Comparison of ENCODE assay signal across 8 mouse cellular contexts in genomic region chr7:51861250-51862096, GRCm38 (mm10). TPM values are rescaled to one million over a fixed set of nuclear protein-coding genes. Genes with fewer than 3 reads are reported as not detected.
DNase-seq lines count a peak whose midpoint lies in the region; ATAC-seq and TF ChIP-seq lines count a peak whose summit lies in the region.

Gas2 (plus strand) TSS chr7:51862015.

- peak within 1 kb of the TSS; percentile 99 for H3K27ac ChIP-seq in heart, embryonic 10.5 days
- H3K27ac ChIP-seq in kidney, embryonic 15.5 days: peak within 1 kb of the TSS; percentile 99
- peak within 1 kb of the TSS; percentile 99 for H3K27ac ChIP-seq in limb, embryonic 15.5 days
- H3K27ac ChIP-seq in midbrain, postnatal 0 days (ENCODE audit: low read depth, low read length): peak within 1 kb of the TSS; percentile 98

- H3K9ac ChIP-seq in kidney, embryonic 15.5 days: peak within 1 kb of the TSS; percentile 84
- H3K9ac ChIP-seq in limb, embryonic 15.5 days: peak within 1 kb of the TSS; percentile 94
- H3K9ac ChIP-seq in midbrain, postnatal 0 days (replicated peaks; ENCODE audit: low read length, poor library complexity, severe bottlenecking): peak within 1 kb of the TSS; percentile 79

- 8% methylated on average over 105 of the region's 105 CpGs for WGBS in heart, embryonic 10.5 days
- WGBS in kidney, embryonic 15.5 days: 6% methylated on average over 104 of the region's 105 CpGs
- 8% methylated on average over 80 of the region's 105 CpGs for WGBS in limb, embryonic 15.5 days
- 11% methylated on average over 64 of the region's 105 CpGs for WGBS in midbrain, postnatal 0 days

- peak; percentile 91 for DNase-seq in CD4-positive helper T cell, adult 2 months (ENCODE audit: low read depth, low spot score)
- DNase-seq in brain, embryonic 14.5 days (ENCODE audit: low read depth): peak; percentile 96
- peak; percentile 88 for DNase-seq in heart, embryonic 10.5 days (ENCODE audit: low spot score)
- peak; percentile 93 for DNase-seq in midbrain, postnatal 0 days (ENCODE audit: low spot score)
- peak; percentile 88 to 91 for DNase-seq in spleen, postnatal 10 days (ENCODE audit: low spot score in 2 of 2)

- no peaks in the 10 kb centered on the region for H3K9me3 ChIP-seq in heart, embryonic 10.5 days
- no peaks in the 10 kb centered on the region for H3K9me3 ChIP-seq in kidney, embryonic 15.5 days (replicated peaks)
- H3K9me3 ChIP-seq in limb, embryonic 15.5 days: no peaks in the 10 kb centered on the region
- H3K9me3 ChIP-seq in midbrain, postnatal 0 days (ENCODE audit: low read length): no peaks in the 10 kb centered on the region

- H3K36me3 ChIP-seq in heart, embryonic 10.5 days: peaks cover 12% of the 10 kb centered on the region; the same call in 1 of the 2 replicates
- H3K36me3 ChIP-seq in kidney, embryonic 15.5 days: peaks cover 22% of the 10 kb centered on the region
- H3K36me3 ChIP-seq in limb, embryonic 15.5 days: peaks cover 6% of the 10 kb centered on the region; the same call in 1 of the 2 replicates
- no peaks in the 10 kb centered on the region for H3K36me3 ChIP-seq in midbrain, postnatal 0 days (ENCODE audit: insufficient read depth, low read length)

- H3K4me3 ChIP-seq in heart, embryonic 10.5 days: peak within 1 kb of the TSS; percentile 81
- peak within 1 kb of the TSS; percentile 81 for H3K4me3 ChIP-seq in kidney, embryonic 15.5 days (replicated peaks)
- peak within 1 kb of the TSS; percentile 79 for H3K4me3 ChIP-seq in limb, embryonic 15.5 days
- peak within 1 kb of the TSS; percentile 75 for H3K4me3 ChIP-seq in midbrain, postnatal 0 days (ENCODE audit: low read depth, low read length)

- no peak; the same call in 1 of the 2 replicates for TF ChIP-seq POLR2A in brain, embryonic 14.5 days (IDR thresholded peaks at IDR 0.05; ENCODE audit: borderline replicate concordance, extremely low read depth, insufficient read depth, insufficient read length, poor library complexity, severe bottlenecking)

- no peaks in the 10 kb centered on the region for H3K27me3 ChIP-seq in heart, embryonic 10.5 days (ENCODE audit: insufficient read depth, poor library complexity, severe bottlenecking)
- no peaks in the 10 kb centered on the region for H3K27me3 ChIP-seq in kidney, embryonic 15.5 days
- no peaks in the 10 kb centered on the region for H3K27me3 ChIP-seq in limb, embryonic 15.5 days
- H3K27me3 ChIP-seq in midbrain, postnatal 0 days (ENCODE audit: insufficient read depth, low read length): no peaks in the 10 kb centered on the region

- peak; percentile 66 for ATAC-seq in erythroblast, adult 5-6 weeks (replicated peaks; ENCODE audit: low FRiP score, poor library complexity, severe bottlenecking)
- peak; percentile 88 for ATAC-seq in kidney, embryonic 15.5 days (replicated peaks; ENCODE audit: low FRiP score)
- peak; percentile 84 for ATAC-seq in limb, embryonic 15.5 days (ENCODE audit: insufficient number of reproducible peaks, low FRiP score, low TSS enrichment, low read depth)
- ATAC-seq in midbrain, postnatal 0 days (ENCODE audit: low FRiP score): peak; percentile 90

- peak within 1 kb of the TSS; percentile 60 for H3K4me2 ChIP-seq in kidney, embryonic 15.5 days
- H3K4me2 ChIP-seq in limb, embryonic 15.5 days: peak within 1 kb of the TSS; percentile 82
- peak within 1 kb of the TSS; percentile 66 for H3K4me2 ChIP-seq in midbrain, postnatal 0 days (ENCODE audit: low read depth, low read length, poor library complexity, severe bottlenecking)

- no peak for TF ChIP-seq CTCF in brain, embryonic 14.5 days (IDR thresholded peaks at IDR 0.05; ENCODE audit: borderline replicate concordance, extremely low read depth, insufficient read depth, insufficient read length)
- no peak for TF ChIP-seq CTCF in midbrain, postnatal 0 days (IDR thresholded peaks at IDR 0.05)

- H3K4me1 ChIP-seq in heart, embryonic 10.5 days: peaks cover 11% of the 10 kb centered on the region
- peaks cover 27% of the 10 kb centered on the region for H3K4me1 ChIP-seq in kidney, embryonic 15.5 days
- peaks cover 21% of the 10 kb centered on the region for H3K4me1 ChIP-seq in limb, embryonic 15.5 days
- no peaks in the 10 kb centered on the region; the same call in 1 of the 2 replicates for H3K4me1 ChIP-seq in midbrain, postnatal 0 days (ENCODE audit: insufficient read depth, low read length)

RNA-seq across cellular contexts. Expression of gene Gas2, which starts in this region (rescaled TPM):
- polyA plus RNA-seq in brain, embryonic 14.5 days (2012; rRNA removed): 12.5 and 14.3 TPM in 2 replicates
- total RNA-seq in erythroblast, adult 5-6 weeks (2015; ENCODE audit: low replicate concordance): 2.7 and 3.3 TPM in 2 replicates
- 1.8 and 2.9 TPM in 2 replicates for total RNA-seq in erythroblast, adult 5-6 weeks (2017; ENCODE audit: low replicate concordance)
- polyA plus RNA-seq in heart, embryonic 10.5 days (2016; fragmentation: Nextera tagmentation; extraction: Ambion mirVana): 7.2 and 11.2 TPM in 2 replicates
- 93.5 and 93.9 TPM in 2 replicates for polyA plus RNA-seq in kidney, embryonic 15.5 days (2015; fragmentation: Nextera tagmentation; extraction: Ambion mirVana)
- 156 and 208 TPM in 2 replicates for polyA plus RNA-seq in limb, embryonic 15.5 days (2015; fragmentation: Nextera tagmentation; extraction: Ambion mirVana)
- total RNA-seq in midbrain, postnatal 0 days (2014; rRNA removed): 17.5 and 37.1 TPM in 2 replicates
- 14.7 and 15.0 TPM in 2 replicates for polyA plus RNA-seq in midbrain, postnatal 0 days (2015; fragmentation: Nextera tagmentation; extraction: Ambion mirVana)

Comparison
In these comparisons a context has a peak if more than half of its experiments do, and no peak if none do; other contexts are left out.
1. Peak in every context shown above with its lines: DNase-seq, ATAC-seq, H3K4me3 ChIP-seq and H3K27ac ChIP-seq.